Mouse (Mus musculus) liver, adult 2 months (tissue): ENCODE results near the gene Gpn2. TPM values are rescaled to one million over a fixed set of nuclear protein-coding genes. Genes with fewer than 3 reads are reported as not detected.
A peak's percentile ranks its signal among the peaks of the same experiment; 100 is the strongest.

Experiments
- DNase-seq: peaks from one replicate; pipeline ENCODE4 v3.0.0-alpha.2; 2011; ENCODE audit warnings: low read depth, low spot score; ENCODE audit errors: extremely low read depth
- H3K27ac ChIP-seq: fragments of 200-500 bp; replicated peaks from 2 replicates; pipeline ENCODE4 v1.5.1; 2012; ENCODE audit warnings: low read depth, mild to moderate bottlenecking, control low read depth, inconsistent platforms, low read length; ENCODE audit not compliant: insufficient read depth
- H3K27me3 ChIP-seq: fragments of 200-500 bp; 2 replicates; pipeline ENCODE4 v1.6.1; 2012; ENCODE audit warnings: mild to moderate bottlenecking, moderate library complexity, low read length, inconsistent platforms; ENCODE audit not compliant: control insufficient read depth, insufficient read depth
- H3K36me3 ChIP-seq: fragments of 200-500 bp; 2 replicates; pipeline ENCODE4 v1.6.1; 2012; ENCODE audit warnings: low read length, inconsistent platforms; ENCODE audit not compliant: control insufficient read depth, insufficient read depth
- H3K4me1 ChIP-seq: fragments of 200-500 bp; 2 replicates; pipeline ENCODE4 v1.6.1; 2011; ENCODE audit warnings: low read length; ENCODE audit not compliant: control insufficient read depth, insufficient read depth
- H3K4me3 ChIP-seq: fragments of 200-500 bp; 2 replicates; pipeline ENCODE4 v1.5.1; 2011; ENCODE audit warnings: low read depth, mild to moderate bottlenecking, control low read depth, low read length, moderate library complexity; ENCODE audit not compliant: insufficient read depth
- H3K79me2 ChIP-seq: fragments of 200-500 bp; 2 replicates; pipeline ENCODE4 v1.6.1; 2012; ENCODE audit warnings: inconsistent platforms, mild to moderate bottlenecking, low read length, moderate library complexity; ENCODE audit not compliant: control insufficient read depth, insufficient read depth
- H3K9ac ChIP-seq: fragments of 200-500 bp; 2 replicates; pipeline ENCODE4 v1.6.1; 2012; ENCODE audit warnings: low read depth, mild to moderate bottlenecking, control low read depth, inconsistent platforms, low read length
- CTCF ChIP-seq: fragments of 200-500 bp; IDR thresholded peaks from 2 replicates; pipeline ENCODE4 v1.5.1; 2011; ENCODE audit warnings: low read depth, low read length, control low read depth
- POLR2A ChIP-seq: fragments of 200-500 bp; IDR thresholded peaks from 2 replicates; pipeline ENCODE4 v1.6.1; 2011; ENCODE audit warnings: low read length, control low read depth; ENCODE audit not compliant: insufficient read depth; ENCODE audit errors: extremely low read depth
- WGBS: fragments of 180-500 bp; shearing (Covaris S2); methylation state at CpG from one replicate; pipeline ENCODE4 v1.1.7; 2018; 5-methylcytosine and 5-hydroxymethylcytosine counted together
- polyA plus RNA-seq: library from polyadenylated mRNA; depleted of rRNA; stranded (reverse); fragments of >200 nt; gene quantifications from 2 replicates; pipeline ENCODE4 v1.2.3, GENCODE M21; 2012
- total RNA-seq: library from RNA; depleted of rRNA; stranded (reverse); fragments of >200 nt; gene quantifications from 2 replicates; pipeline ENCODE4 v1.2.3, GENCODE M21; 2014

Gene Gpn2
- total and polyA plus RNA-seq, 2 experiments: 8.9 to 38.2 TPM

DNA sequence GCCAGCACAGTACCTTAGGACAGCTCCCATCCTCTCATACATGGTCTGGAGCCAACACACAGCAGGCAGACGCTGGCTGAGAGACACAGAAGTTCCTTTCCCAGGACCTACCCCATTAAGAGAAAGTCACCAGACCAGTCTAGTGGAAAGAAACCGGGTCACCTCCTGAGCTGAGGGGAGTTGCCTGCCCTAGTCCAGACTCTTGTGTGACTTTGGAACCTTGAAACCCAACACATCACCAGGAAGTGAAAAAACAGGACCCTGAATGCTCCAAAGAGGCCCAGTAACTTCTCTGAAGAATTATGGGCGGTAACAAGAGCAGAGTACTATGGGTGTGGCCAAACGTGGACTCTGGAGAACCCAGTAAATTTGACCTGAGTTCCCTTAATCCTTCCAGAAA, 14.5 kb downstream of the Gpn2 start:
- Histone ChIP-seq H3K9ac (no peak overlapping the region), H3K27me3 (no peaks in the 10 kb centered on the region), H3K79me2 (no peaks in the 10 kb centered on the region), H3K36me3 (no peaks in the 10 kb centered on the region), H3K27ac (no peak overlapping the region), H3K4me1 (peaks cover 2% of the 10 kb centered on the region; the same call in 1 of the 2 replicates), H3K4me3 (no peak overlapping the region)
- no peak for TF ChIP-seq CTCF
- no peak for TF ChIP-seq POLR2A
- WGBS: 60% methylated on average over 4 of the region's 4 CpGs
- no peak for DNase-seq

DNA sequence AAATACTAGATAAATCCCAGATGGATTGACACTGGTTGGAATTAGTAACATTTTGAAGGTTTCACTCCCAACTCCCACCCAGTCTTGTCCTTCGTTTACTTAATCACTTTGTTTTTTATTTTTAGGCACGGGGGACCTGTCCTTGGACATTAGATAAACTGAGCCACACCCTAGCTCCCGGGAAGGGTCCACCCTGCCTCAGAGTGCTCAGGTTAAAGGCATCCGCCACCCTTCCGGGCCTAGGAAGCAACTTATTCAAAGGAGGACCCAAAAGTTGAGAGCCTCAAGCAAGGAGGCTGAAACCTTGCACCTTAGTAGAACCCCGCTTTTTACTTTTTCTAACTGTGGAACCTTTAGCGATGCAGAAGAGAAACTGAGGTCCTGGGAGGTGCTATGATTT, 15.0 kb downstream of the Gpn2 start:
- no peak for TF ChIP-seq CTCF
- no peak for TF ChIP-seq POLR2A
- 20% methylated on average over 7 of the region's 7 CpGs for WGBS
- Histone ChIP-seq H3K79me2 (no peaks in the 10 kb centered on the region), H3K27ac (no peak overlapping the region), H3K4me1 (peaks cover 2% of the 10 kb centered on the region; the same call in 1 of the 2 replicates), H3K9ac (peak overlapping the region; percentile 48; the same call in 1 of the 2 replicates), H3K36me3 (no peaks in the 10 kb centered on the region), H3K27me3 (no peaks in the 10 kb centered on the region), H3K4me3 (peak overlapping the region; percentile 63; the same call in 1 of the 2 replicates)
- DNase-seq: no peak

DNA sequence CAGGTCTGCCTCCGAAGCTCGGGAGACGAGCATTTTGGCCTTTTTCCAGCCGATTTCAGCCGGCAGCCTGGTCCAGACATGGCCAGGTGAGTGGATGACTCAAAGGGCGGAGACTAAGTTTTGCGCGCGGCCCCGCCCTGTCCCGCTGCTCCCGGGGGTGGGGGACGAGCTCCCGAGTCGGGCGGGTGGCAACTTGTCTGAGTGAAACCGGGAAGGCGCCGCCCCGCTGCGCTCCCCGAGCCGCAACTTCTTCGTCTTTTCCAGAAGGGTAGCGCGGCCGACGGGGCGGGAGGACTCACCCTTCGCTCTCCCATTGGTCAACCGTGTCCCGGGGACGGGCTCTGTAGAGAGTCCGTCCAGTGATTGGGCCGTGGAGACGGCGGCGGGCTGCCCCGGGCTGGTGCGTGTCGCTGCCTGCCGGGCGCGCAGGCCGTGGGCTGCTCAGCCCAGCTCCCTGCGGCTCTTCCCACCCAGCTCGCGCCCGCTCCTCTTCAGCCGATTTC, 15.5 kb downstream of the Gpn2 start:
- TF ChIP-seq CTCF (no peak), POLR2A (no peak)
- WGBS: under 1% methylated on average over 49 of the region's 50 CpGs
- H3K27me3 ChIP-seq: no peaks in the 10 kb centered on the region
- peak overlapping the region; percentile 63 for H3K4me3 ChIP-seq
- peaks cover 2% of the 10 kb centered on the region; the same call in 1 of the 2 replicates for H3K4me1 ChIP-seq
- H3K9ac ChIP-seq: peak overlapping the region; percentile 48
- H3K79me2 ChIP-seq: no peaks in the 10 kb centered on the region
- H3K36me3 ChIP-seq: no peaks in the 10 kb centered on the region
- no peak overlapping the region for H3K27ac ChIP-seq
- DNase-seq: peak; percentile 81

DNA sequence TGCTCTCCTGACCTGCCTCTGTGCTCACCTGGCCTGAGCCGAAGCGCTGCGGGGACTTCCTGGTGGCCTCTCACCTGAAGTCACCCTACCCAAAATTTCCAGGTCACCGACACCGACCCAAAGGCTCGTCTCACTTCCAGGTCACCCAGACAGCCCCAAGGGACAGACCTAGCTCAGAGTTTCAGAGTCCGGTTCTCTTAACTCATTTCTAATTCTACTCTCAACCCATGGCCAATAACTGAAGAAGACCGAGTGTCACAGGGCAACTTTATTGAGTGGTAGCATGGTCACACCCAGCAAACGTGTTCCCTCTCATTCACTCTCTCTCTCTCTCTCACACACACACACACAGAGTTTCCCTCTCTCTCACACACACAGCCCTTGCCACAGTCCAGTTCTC, 16.1 kb downstream of the Gpn2 start:
- Histone ChIP-seq H3K4me3 (no peak overlapping the region), H3K27ac (no peak overlapping the region), H3K79me2 (no peaks in the 10 kb centered on the region), H3K27me3 (no peaks in the 10 kb centered on the region), H3K9ac (no peak overlapping the region; the same call in 1 of the 2 replicates), H3K36me3 (no peaks in the 10 kb centered on the region), H3K4me1 (peaks cover 2% of the 10 kb centered on the region; the same call in 1 of the 2 replicates)
- WGBS: 11% methylated on average over 9 of the region's 9 CpGs
- TF ChIP-seq POLR2A (no peak), CTCF (no peak)
- no peak for DNase-seq

GRCm38 (mm10) chr4:133601721-133602218, 17.6 kb downstream of the Gpn2 start, which contains the start of gene Sfn:
Sfn (minus strand) TSS chr4:133602168.
- no peak within 1 kb of the TSS for H3K9ac ChIP-seq
- 6% methylated on average over 16 of the region's 16 CpGs for WGBS
- H3K4me1 ChIP-seq: peaks cover 2% of the 10 kb centered on the region; the same call in 1 of the 2 replicates
- no peak within 1 kb of the TSS for H3K27ac ChIP-seq
- no peak within 1 kb of the TSS for H3K4me3 ChIP-seq
- no peaks in the 10 kb centered on the region for H3K79me2 ChIP-seq
- H3K27me3 ChIP-seq: no peaks in the 10 kb centered on the region
- peaks cover 1% of the 10 kb centered on the region; the same call in 1 of the 2 replicates for H3K36me3 ChIP-seq
- DNase-seq: no peak
- TF ChIP-seq POLR2A (no peak), CTCF (peak; percentile 80)

DNA sequence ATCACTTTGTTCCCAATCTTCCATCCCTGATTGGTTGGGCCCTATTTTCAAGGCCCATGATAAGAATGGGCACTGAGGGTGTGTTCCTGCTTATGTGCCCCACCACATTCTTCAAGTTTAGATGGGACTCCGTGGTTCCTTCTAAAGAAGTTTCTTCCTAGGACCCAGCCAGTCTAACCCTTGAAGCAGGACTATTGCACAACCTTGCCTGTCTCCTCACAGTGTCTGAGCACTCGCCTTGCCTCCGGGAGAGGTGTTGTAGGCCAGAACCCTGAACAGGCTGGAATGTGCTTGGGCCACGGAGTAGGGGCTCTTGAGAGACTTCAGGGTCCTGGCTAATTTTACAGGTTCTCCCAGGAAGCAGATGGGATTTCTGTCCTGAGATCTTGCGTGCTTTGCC, 18.9 kb downstream of the Gpn2 start:
- 86% methylated on average over 5 of the region's 5 CpGs for WGBS
- no peak overlapping the region for H3K4me3 ChIP-seq
- H3K27me3 ChIP-seq: no peaks in the 10 kb centered on the region

More for the DNA sequence above, 18.9 kb downstream of the Gpn2 start:
- TF ChIP-seq POLR2A: no peak
- TF ChIP-seq CTCF: no peak
- no peak for DNase-seq
- H3K27ac ChIP-seq: no peak overlapping the region
- H3K79me2 ChIP-seq: no peaks in the 10 kb centered on the region
- peaks cover 2% of the 10 kb centered on the region; the same call in 1 of the 2 replicates for H3K4me1 ChIP-seq
- no peak overlapping the region for H3K9ac ChIP-seq
- peaks cover 1% of the 10 kb centered on the region; the same call in 1 of the 2 replicates for H3K36me3 ChIP-seq
